ENCODE assay signal across 11 mouse cellular contexts in the genomic region with DNA sequence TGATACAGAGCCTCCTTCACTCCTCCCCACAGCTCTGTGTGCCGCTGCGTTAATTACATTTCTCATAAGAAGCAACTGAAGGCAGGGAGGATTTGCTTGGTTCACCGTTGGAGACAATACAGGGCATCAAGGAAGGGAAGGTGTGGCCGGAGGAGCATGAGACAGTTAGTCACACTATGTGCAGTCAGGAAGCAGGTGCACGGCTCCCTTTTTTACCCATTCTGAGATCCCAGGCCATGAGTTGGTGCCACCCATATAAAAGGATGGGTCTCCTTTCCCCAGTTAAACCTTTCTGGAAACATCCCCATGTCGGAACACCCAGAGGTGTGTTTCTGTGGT. TPM values are rescaled to one million over a fixed set of nuclear protein-coding genes. Genes with fewer than 3 reads are reported as not detected.
A peak's percentile ranks its signal among the peaks of the same experiment; 100 is the strongest.
DNase-seq lines count a peak whose midpoint lies in the region; ATAC-seq and TF ChIP-seq lines count a peak whose summit lies in the region.
"Had no signal": no experiment of that assay in that cellular context is flagged by ENCODE, and none has a peak within 500 bp of the region (broad histone marks: within the 10 kb centered on the region; RNA-seq: fewer than 3 reads in every experiment).

No protein-coding gene starts in this region.

- H3K79me2 ChIP-seq in heart, adult 2 months (replicated peaks; ENCODE audit: control insufficient read depth, insufficient read depth, low read length), result no peaks in the 10 kb centered on the region
- no peaks in the 10 kb centered on the region for H3K79me2 ChIP-seq in MEL (ENCODE audit: control insufficient read depth, insufficient read depth, low read length, poor library complexity)

- no peak for ATAC-seq in heart, embryonic 15.5 days (replicated peaks; ENCODE audit: insufficient number of reproducible peaks, insufficient read depth, low FRiP score, low read depth)
- ATAC-seq in lung, embryonic 14.5 days (ENCODE audit: insufficient read depth), result no peak
- no peak for ATAC-seq in embryonic facial prominence, embryonic 14.5 days (ENCODE audit: low read depth)
- ATAC-seq: CD4-positive, CD25-positive, alpha-beta regulatory T cell, adult 4 months had no signal

- intact Hi-C loops in heart, adult 2 months (cut with DNase I), result no loop called here
- intact Hi-C loops in left cerebral cortex, postnatal 25 days (cut with DNase I), result no loop called here

- H3K4me1 ChIP-seq in heart, embryonic 15.5 days (replicated peaks), result peaks cover 15% of the 10 kb centered on the region
- H3K4me1 ChIP-seq in heart, adult 2 months (ENCODE audit: control insufficient read depth, insufficient read depth, low read length), result peaks cover 2% of the 10 kb centered on the region; the same call in 1 of the 2 replicates
- 0 out of 2 replicates have a peak, but pooled peaks cover 6% of the 10 kb centered on the region for H3K4me1 ChIP-seq in lung, embryonic 14.5 days (ENCODE audit: insufficient read depth)
- H3K4me1 ChIP-seq in MEL (ENCODE audit: control insufficient read depth in 1 of 2, insufficient read depth in 2 of 2, low read length in 2 of 2), result peaks cover 4 to 5% of the 10 kb centered on the region in 2 experiments
- H3K4me1 ChIP-seq in embryonic facial prominence, embryonic 14.5 days (ENCODE audit: control insufficient read depth, insufficient read depth, low read length), result peaks cover 13% of the 10 kb centered on the region

- TF ChIP-seq EP300 in heart, adult 2 months (IDR thresholded peaks at IDR 0.05; ENCODE audit: insufficient read depth, low read depth, low read length), result no peak
- TF ChIP-seq EP300 in MEL (IDR thresholded peaks at IDR 0.05; ENCODE audit: low read depth in 1 of 2, low read length in 2 of 2), result no peak

- no peaks in the 10 kb centered on the region for H3K9me3 ChIP-seq in heart, embryonic 15.5 days (replicated peaks)
- no peaks in the 10 kb centered on the region for H3K9me3 ChIP-seq in lung, embryonic 14.5 days (ENCODE audit: low read depth, low read length)
- no peaks in the 10 kb centered on the region for H3K9me3 ChIP-seq in MEL (replicated peaks; ENCODE audit: insufficient read depth, low read length)
- H3K9me3 ChIP-seq in embryonic facial prominence, embryonic 14.5 days (ENCODE audit: control insufficient read depth, low read length), result no peaks in the 10 kb centered on the region

- H3K36me3 ChIP-seq in heart, embryonic 15.5 days, result no peaks in the 10 kb centered on the region
- no peaks in the 10 kb centered on the region for H3K36me3 ChIP-seq in heart, adult 2 months (ENCODE audit: control insufficient read depth, insufficient read depth, low read length)
- H3K36me3 ChIP-seq in lung, embryonic 14.5 days (ENCODE audit: insufficient read depth), result no peaks in the 10 kb centered on the region
- no peaks in the 10 kb centered on the region; a peak in 1 of 4 replicates for H3K36me3 ChIP-seq in MEL (ENCODE audit: control insufficient read depth in 1 of 2, insufficient read depth in 2 of 2, low read length in 2 of 2)
- no peaks in the 10 kb centered on the region for H3K36me3 ChIP-seq in embryonic facial prominence, embryonic 14.5 days (ENCODE audit: control insufficient read depth, insufficient read depth, low read length)

- peak overlapping the region; percentile 39 for H3K4me2 ChIP-seq in heart, embryonic 15.5 days
- H3K4me2 ChIP-seq in lung, embryonic 14.5 days, result peak overlapping the region; percentile 27; the same call in 1 of the 2 replicates
- H3K4me2 ChIP-seq in embryonic facial prominence, embryonic 14.5 days (ENCODE audit: low read depth, low read length), result 0 out of 2 replicates have a peak overlapping the region, but pooled peaks have one; percentile 12

- no peak for TF ChIP-seq RAD21 in MEL (IDR thresholded peaks at IDR 0.05; ENCODE audit: low read depth, low read length)

- no peak for TF ChIP-seq POLR2A in heart, adult 2 months (IDR thresholded peaks at IDR 0.05; ENCODE audit: insufficient read depth, low read depth, low read length)
- TF ChIP-seq POLR2A in MEL (IDR thresholded peaks at IDR 0.05; ENCODE audit: control insufficient read depth in 1 of 2, insufficient read depth in 1 of 2, low read depth in 1 of 2, low read length in 2 of 2, poor library complexity in 1 of 2), result no peak

- H3K4me3 ChIP-seq in heart, embryonic 15.5 days, result no peak overlapping the region
- no peak overlapping the region for H3K4me3 ChIP-seq in heart, adult 2 months
- H3K4me3 ChIP-seq in lung, embryonic 14.5 days (ENCODE audit: low read depth, low read length), result no peak overlapping the region
- H3K4me3 ChIP-seq in MEL (ENCODE audit: control insufficient read depth in 1 of 2, insufficient read depth in 1 of 2, low read depth in 2 of 2, low read length in 2 of 2), result no peak overlapping the region
- no peak overlapping the region for H3K4me3 ChIP-seq in embryonic facial prominence, embryonic 14.5 days (ENCODE audit: low read depth, low read length)

- TF ChIP-seq CTCF in heart, adult 2 months (IDR thresholded peaks at IDR 0.05), result no peak
- no peak for TF ChIP-seq CTCF in lung, embryonic 14.5 days (IDR thresholded peaks at IDR 0.05; ENCODE audit: low read depth)
- TF ChIP-seq CTCF in MEL (IDR thresholded peaks at IDR 0.05 in 2 of 3, conservative IDR thresholded peaks at IDR 0.05 in 1 of 3; ENCODE audit: control insufficient read depth in 1 of 3, insufficient read depth in 1 of 3, low read depth in 2 of 3, low read length in 3 of 3, poor library complexity in 1 of 3, severe bottlenecking in 1 of 3), result no peak

- H3K27ac ChIP-seq in heart, embryonic 15.5 days, result no peak overlapping the region
- H3K27ac ChIP-seq in heart, adult 2 months, result no peak overlapping the region
- peak overlapping the region; percentile 58; the same call in 1 of the 2 replicates for H3K27ac ChIP-seq in lung, embryonic 14.5 days (ENCODE audit: low read depth)
- H3K27ac ChIP-seq in MEL (ENCODE audit: control insufficient read depth, low read depth, low read length), result no peak overlapping the region
- no peak overlapping the region for H3K27ac ChIP-seq in embryonic facial prominence, embryonic 14.5 days (replicated peaks; ENCODE audit: low read depth, low read length)

- 34% methylated on average over 6 of the region's 6 CpGs for WGBS in heart, embryonic 15.5 days
- 36% methylated on average over 6 of the region's 6 CpGs for WGBS in heart, adult 2 months
- WGBS in lung, embryonic 14.5 days, result 37% methylated on average over 6 of the region's 6 CpGs
- 50% methylated on average over 6 of the region's 6 CpGs for WGBS in embryonic facial prominence, embryonic 14.5 days

- no peak for DNase-seq in heart, adult 2 months
- DNase-seq in lung, embryonic 14.5 days, result no peak
- no peak for DNase-seq in lung, postnatal 14 days
- DNase-seq in MEL (ENCODE audit: low read depth, low spot score), result no peak
- no peak for DNase-seq in embryonic facial prominence, embryonic 14.5 days (ENCODE audit: low spot score)
- no peak for DNase-seq in natural killer cell, adult 2 months (ENCODE audit: low spot score in 2 of 2)
- DNase-seq in left cerebral cortex, postnatal 25 days (ENCODE audit: low spot score in 2 of 2), result no peak
- DNase-seq: adrenal gland, adult 8-10 months; thymus, adult 18-20 months had no signal

- no peak overlapping the region for H3K9ac ChIP-seq in heart, embryonic 15.5 days
- no peak overlapping the region for H3K9ac ChIP-seq in heart, adult 2 months (ENCODE audit: low read depth, low read length)
- H3K9ac ChIP-seq in lung, embryonic 14.5 days, result no peak overlapping the region
- H3K9ac ChIP-seq in MEL (ENCODE audit: control insufficient read depth, low read depth, low read length, poor library complexity, severe bottlenecking), result no peak overlapping the region
- no peak overlapping the region for H3K9ac ChIP-seq in embryonic facial prominence, embryonic 14.5 days (ENCODE audit: low read depth, low read length)

- H3K27me3 ChIP-seq in heart, embryonic 15.5 days, result 0 out of 2 replicates have a peak, but pooled peaks cover 5% of the 10 kb centered on the region
- no peaks in the 10 kb centered on the region for H3K27me3 ChIP-seq in heart, adult 2 months (ENCODE audit: control insufficient read depth, insufficient read depth, low read length)
- H3K27me3 ChIP-seq in lung, embryonic 14.5 days (ENCODE audit: insufficient read depth, low read length), result no peaks in the 10 kb centered on the region
- H3K27me3 ChIP-seq in MEL (ENCODE audit: control insufficient read depth in 1 of 2, insufficient read depth in 2 of 2, low read length in 2 of 2), result no peaks in the 10 kb centered on the region
- no peaks in the 10 kb centered on the region for H3K27me3 ChIP-seq in embryonic facial prominence, embryonic 14.5 days (replicated peaks; ENCODE audit: control insufficient read depth, insufficient read depth, low read length)

TF ChIP-seq in MEL, 35 proteins besides CTCF, POLR2A, EP300 and RAD21:
- TF ChIP-seq ZKSCAN1 (IDR thresholded peaks at IDR 0.05; ENCODE audit: low read depth, low read length) (peak; percentile 54; the same call in 1 of the 2 replicates), NELFE (IDR thresholded peaks at IDR 0.05; ENCODE audit: low read depth, low read length) (no peak)

RNA-seq across cellular contexts. Expression of a gene that starts 31.8 kb away (rescaled TPM):
- polyA plus RNA-seq in heart, embryonic 15.5 days (2015; fragmentation: Nextera tagmentation; extraction: Ambion mirVana), result 6.0 and 7.4 TPM in 2 replicates
- total RNA-seq in heart, adult 2 months (2021), result 100 to 1,000 TPM; 207 to 328 TPM
- polyA plus RNA-seq in heart, adult 2 months (2012; rRNA removed), result 384 and 618 TPM in 2 replicates
- polyA plus RNA-seq in lung, embryonic 14.5 days (2014; fragmentation: Nextera tagmentation; extraction: Ambion mirVana), result 6.6 and 7.7 TPM in 2 replicates
- total RNA-seq in MEL (2012; rRNA removed), result 16.1 and 39.4 TPM in 2 replicates
- 10 to 100 TPM in 1 of 2 experiments, not detected in 1; 38.6 TPM for polyA plus RNA-seq in MEL (2012; ENCODE audit: insufficient read depth in 1 of 2, insufficient read length in 2 of 2, low read depth in 1 of 2, low replicate concordance in 2 of 2, missing spikeins in 1 of 2)
- polyA plus RNA-seq in embryonic facial prominence, embryonic 14.5 days (2014; fragmentation: Nextera tagmentation; extraction: Ambion mirVana), result 4.2 and 4.7 TPM in 2 replicates
- total RNA-seq in left cerebral cortex, postnatal 25 days (2021), result 100 to 1,000 TPM in 1 of 2 experiments, 10 to 100 TPM in 1; 92.0 to 100 TPM
- polyA plus RNA-seq: CD4-positive, CD25-positive, alpha-beta regulatory T cell, adult 4 months had no signal

RNA-seq across cellular contexts. Expression of a gene that starts 46.8 kb away (rescaled TPM):
- 118 and 121 TPM in 2 replicates for polyA plus RNA-seq in heart, embryonic 15.5 days (2015; fragmentation: Nextera tagmentation; extraction: Ambion mirVana)
- total RNA-seq in heart, adult 2 months (2021), result 100 to 1,000 TPM; 128 to 140 TPM
- polyA plus RNA-seq in heart, adult 2 months (2012; rRNA removed), result 99.4 and 99.6 TPM in 2 replicates
- 147 and 149 TPM in 2 replicates for polyA plus RNA-seq in lung, embryonic 14.5 days (2014; fragmentation: Nextera tagmentation; extraction: Ambion mirVana)
- 177 and 181 TPM in 2 replicates for total RNA-seq in MEL (2012; rRNA removed)
- polyA plus RNA-seq in MEL (2012; ENCODE audit: insufficient read depth in 1 of 2, insufficient read length in 2 of 2, low read depth in 1 of 2, low replicate concordance in 2 of 2, missing spikeins in 1 of 2), result 100 to 1,000 TPM in 1 of 2 experiments, not detected in 1; 159 TPM
- polyA plus RNA-seq in embryonic facial prominence, embryonic 14.5 days (2014; fragmentation: Nextera tagmentation; extraction: Ambion mirVana), result 112 and 128 TPM in 2 replicates
- 10 to 100 TPM; 81.7 to 83.5 TPM for total RNA-seq in left cerebral cortex, postnatal 25 days (2021)
